In genomic region chr13:104799067-104799466, GRCm38 (mm10) we compare ENCODE assay signal across 17 mouse cellular contexts.
"Had no signal": no experiment of that assay in that cellular context is flagged by ENCODE, and none has a peak within 500 bp of the region (broad histone marks: within the 10 kb centered on the region; RNA-seq: fewer than 3 reads in every experiment).

No protein-coding gene starts in this region.

- H3K9me3 ChIP-seq: lung, embryonic 15.5 days; megakaryocyte, embryonic 14.5 days; midbrain, embryonic 13.5 days; midbrain, embryonic 15.5 days; neural tube, embryonic 12.5 days; stomach, embryonic 15.5 days had no signal

- H3K27me3 ChIP-seq: lung, embryonic 15.5 days; megakaryocyte, embryonic 14.5 days; midbrain, embryonic 13.5 days; midbrain, embryonic 15.5 days; neural tube, embryonic 12.5 days; stomach, embryonic 15.5 days had no signal

- H3K27ac ChIP-seq: lung, embryonic 15.5 days; macrophage; midbrain, embryonic 13.5 days; midbrain, embryonic 15.5 days; neural tube, embryonic 12.5 days; stomach, embryonic 15.5 days; stomach, postnatal 0 days had no signal

- H3K9ac ChIP-seq: lung, embryonic 15.5 days; midbrain, embryonic 13.5 days; midbrain, embryonic 15.5 days; neural tube, embryonic 12.5 days; stomach, embryonic 15.5 days had no signal

- ATAC-seq: lung, postnatal 0 days; midbrain, embryonic 13.5 days; midbrain, embryonic 15.5 days had no signal

- H3K4me3 ChIP-seq: lung, embryonic 15.5 days; megakaryocyte, embryonic 14.5 days; midbrain, embryonic 13.5 days; midbrain, embryonic 15.5 days; neural tube, embryonic 12.5 days; stomach, embryonic 15.5 days had no signal

- H3K4me1 ChIP-seq: lung, embryonic 15.5 days; midbrain, embryonic 13.5 days; midbrain, embryonic 15.5 days; neural tube, embryonic 12.5 days; stomach, embryonic 15.5 days had no signal

- DNase-seq: lung, adult 2 months; lung, postnatal 14 days; lung, postnatal 36 days; right cerebral cortex, postnatal 14 days; thymus, adult 2 months; thymus, postnatal 25 days; thymus, postnatal 4 days had no signal

- H3K4me2 ChIP-seq: lung, embryonic 15.5 days; midbrain, embryonic 11.5 days; midbrain, embryonic 13.5 days; midbrain, embryonic 15.5 days; neural tube, embryonic 12.5 days; stomach, embryonic 15.5 days had no signal
